ENCODE assay signal across 14 mouse cellular contexts in the genomic region with DNA sequence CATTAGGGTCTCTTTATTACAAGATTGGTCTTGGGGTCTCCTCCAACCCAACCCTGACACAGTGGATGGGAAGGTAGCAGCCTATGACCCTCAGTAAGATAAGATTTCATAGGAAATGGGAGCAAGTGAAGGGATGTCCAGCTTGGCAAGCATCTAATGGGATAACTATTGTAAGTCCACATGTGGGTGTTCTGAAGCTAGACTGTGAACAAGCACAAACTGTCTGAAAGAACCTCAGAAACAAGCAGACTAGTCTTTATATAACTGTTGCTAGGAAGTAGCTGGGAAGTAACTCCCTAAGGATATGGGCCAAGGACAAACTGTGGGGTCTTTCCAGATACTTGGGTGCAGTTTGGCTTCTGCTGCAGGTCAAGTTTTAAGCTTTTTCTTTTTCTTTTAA.
"Had no signal": no experiment of that assay in that cellular context is flagged by ENCODE, and none has a peak within 500 bp of the region (broad histone marks: within the 10 kb centered on the region; RNA-seq: fewer than 3 reads in every experiment).

No protein-coding gene starts in this region.

- ATAC-seq: liver, postnatal 0 days had no signal

- DNase-seq: kidney, adult 11 months; kidney, adult 8-10 months; kidney, postnatal 10 days; kidney, postnatal 36 days; layer of hippocampus, postnatal 36 days; left cerebral cortex, postnatal 4 days; liver, postnatal 0 days; lung, postnatal 14 days; lung, postnatal 4 days; midbrain, embryonic 14.5 days; right cerebral cortex, postnatal 25 days; spleen, adult 18-20 months; thymus, adult 18-20 months; thymus, postnatal 36 days had no signal
